Mouse (Mus musculus) CH12.LX (cell line): ENCODE measurements around the gene Hipk3. TPM values are rescaled to one million over a fixed set of nuclear protein-coding genes. Genes with fewer than 3 reads are reported as not detected.

Experiments
- DNase-seq: peaks from one replicate; pipeline ENCODE4 v3.0.0-alpha.2; 2013; ENCODE audit errors: extremely low read depth
- H3K27ac ChIP-seq: 2 replicates; pipeline ENCODE4 v1.5.1; 2012; ENCODE audit warnings: low read depth, mild to moderate bottlenecking, control low read depth, moderate library complexity; ENCODE audit not compliant: insufficient read depth
- H3K27me3 ChIP-seq: replicated peaks from 2 replicates; pipeline ENCODE3; 2012; ENCODE audit warnings: inconsistent platforms
- H3K36me3 ChIP-seq, 2 experiments: replicated peaks in 1 of 2; 2 replicates each; pipeline versions ENCODE3 to v1.6.1; 2012; ENCODE audit warnings: inconsistent platforms in 1 of 2, low read length in 1 of 2, mild to moderate bottlenecking in 1 of 2, mixed read lengths in 1 of 2, moderate library complexity in 1 of 2; ENCODE audit not compliant: control insufficient read depth in 1 of 2, insufficient read depth in 1 of 2
- H3K4me1 ChIP-seq, 2 experiments: 2 replicates each; pipeline ENCODE4 v1.6.1; 2012; ENCODE audit warnings: inconsistent platforms in 1 of 2, moderate library complexity in 1 of 2; ENCODE audit not compliant: insufficient read depth in 2 of 2, control insufficient read depth in 1 of 2
- H3K4me2 ChIP-seq: 2 replicates; pipeline ENCODE4 v1.6.1; 2012; ENCODE audit warnings: low read depth, mild to moderate bottlenecking, control low read depth; ENCODE audit not compliant: poor library complexity, insufficient read depth, severe bottlenecking
- H3K4me3 ChIP-seq, 3 experiments: fragments of 150-350 bp in 1 of 3; sonication (generic) in 1 of 3; replicated peaks in 1 of 3; 2 replicates each; pipeline versions ENCODE3 to v1.5.1; 2011 to 2012; ENCODE audit warnings: low read depth in 2 of 3, low read length in 2 of 3, mild to moderate bottlenecking in 2 of 3, moderate library complexity in 2 of 3, control low read depth in 1 of 3, improper control_type of control experiment in 1 of 3, inconsistent platforms in 1 of 3, mixed read lengths in 1 of 3; ENCODE audit not compliant: poor library complexity in 1 of 3
- H3K79me2 ChIP-seq: replicated peaks from 2 replicates; pipeline ENCODE4 v1.6.1; 2012; ENCODE audit warnings: mild to moderate bottlenecking, moderate library complexity; ENCODE audit not compliant: control insufficient read depth, poor library complexity, insufficient read depth, severe bottlenecking; ENCODE audit errors: extremely low read depth
- H3K9ac ChIP-seq: 2 replicates; pipeline ENCODE4 v1.6.1; 2012; ENCODE audit warnings: low read depth, mild to moderate bottlenecking, control low read depth, moderate library complexity; ENCODE audit not compliant: insufficient read depth
- H3K9me3 ChIP-seq: replicated peaks from 2 replicates; pipeline ENCODE3; 2012; ENCODE audit warnings: low read length, inconsistent platforms, mixed read lengths
- BHLHE40 ChIP-seq: IDR thresholded peaks from 2 replicates; pipeline ENCODE4 v1.6.1; 2011; ENCODE audit warnings: mild to moderate bottlenecking, low read depth, low read length, improper control_type of control experiment
- CHD2 ChIP-seq: IDR thresholded peaks from 2 replicates; pipeline ENCODE4 v1.6.1; 2011; ENCODE audit warnings: low read length, improper control_type of control experiment
- CTCF ChIP-seq, 2 experiments: IDR thresholded peaks in 1 of 2; conservative IDR thresholded peaks in 1 of 2; 2 replicates each; pipeline ENCODE4 v1.5.1; 2011 to 2012; ENCODE audit warnings: low read depth in 2 of 2, low read length in 2 of 2, improper control_type of control experiment in 1 of 2, inconsistent platforms in 1 of 2, mild to moderate bottlenecking in 1 of 2, moderate library complexity in 1 of 2
- E2F4 ChIP-seq: IDR thresholded peaks from 2 replicates; pipeline ENCODE4 v1.6.1; 2011; ENCODE audit warnings: low read depth, low read length, improper control_type of control experiment; ENCODE audit not compliant: insufficient replicate concordance
- ETS1 ChIP-seq: conservative IDR thresholded peaks from 2 replicates; pipeline ENCODE4 v1.6.1; 2012; ENCODE audit warnings: low read depth, mild to moderate bottlenecking, inconsistent platforms, low read length, improper control_type of control experiment, moderate library complexity
- JUN ChIP-seq: IDR thresholded peaks from 2 replicates; pipeline ENCODE4 v1.6.1; 2011; ENCODE audit warnings: low read depth, mild to moderate bottlenecking, low read length, improper control_type of control experiment, moderate library complexity; ENCODE audit not compliant: insufficient read depth
- MAX ChIP-seq: IDR thresholded peaks from 2 replicates; pipeline ENCODE4 v1.6.1; 2011; ENCODE audit warnings: low read length, improper control_type of control experiment
- MAZ ChIP-seq: IDR thresholded peaks from 2 replicates; pipeline ENCODE4 v1.6.1; 2012; ENCODE audit warnings: low read depth, mild to moderate bottlenecking, inconsistent platforms, low read length, improper control_type of control experiment, moderate library complexity
- MYC ChIP-seq: IDR thresholded peaks from 2 replicates; pipeline ENCODE4 v1.6.1; 2011; ENCODE audit warnings: low read depth, mild to moderate bottlenecking, improper control_type of control experiment, low read length
- POLR2A ChIP-seq: IDR thresholded peaks from 2 replicates; pipeline ENCODE4 v1.6.1; 2011; ENCODE audit warnings: low read depth, mild to moderate bottlenecking, improper control_type of control experiment, low read length
- POLR2AphosphoS2 ChIP-seq: IDR thresholded peaks from 2 replicates; pipeline ENCODE4 v1.6.1; 2011; ENCODE audit warnings: low read depth, low read length, improper control_type of control experiment
- RAD21 ChIP-seq: IDR thresholded peaks from 2 replicates; pipeline ENCODE4 v1.6.1; 2011; ENCODE audit warnings: low read depth, mild to moderate bottlenecking, low read length, improper control_type of control experiment, moderate library complexity
- RCOR1 ChIP-seq: conservative IDR thresholded peaks from 2 replicates; pipeline ENCODE4 v1.6.1; 2012; ENCODE audit warnings: low read depth, mild to moderate bottlenecking, inconsistent platforms, low read length, improper control_type of control experiment
- TCF12 ChIP-seq: IDR thresholded peaks from 2 replicates; pipeline ENCODE4 v1.6.1; 2014; ENCODE audit warnings: low read depth, mild to moderate bottlenecking, inconsistent platforms, low read length, improper control_type of control experiment
- USF2 ChIP-seq: conservative IDR thresholded peaks from 2 replicates; pipeline ENCODE4 v1.6.1; 2011; ENCODE audit warnings: low read depth, low read length, improper control_type of control experiment
- ZC3H11A ChIP-seq: IDR thresholded peaks from 2 replicates; pipeline ENCODE4 v1.6.1; 2012; ENCODE audit warnings: low read depth, mild to moderate bottlenecking, inconsistent platforms, low read length, improper control_type of control experiment
- dilution Hi-C: fragments of 300-500 bp; cut with MboI; formaldehyde crosslinking; loops from 2 replicates; pipeline ENCODE4 v1.14.3; 2020; ENCODE audit warnings: low sequenced_read_pairs; ENCODE audit not compliant: extremely low pct_unique_long_range_greater_than_20kb, extremely low pct_ligation_motif_present
- in situ Hi-C: fragments of 300-500 bp; cut with MboI; formaldehyde crosslinking; loops from 3 replicates; pipeline ENCODE4 v1.14.3; 2019; ENCODE audit warnings: low sequenced_read_pairs, low pct_ligation_motif_present, low pct_unique_long_range_greater_than_20kb, mixed read lengths
- polyA plus RNA-seq: library from polyadenylated mRNA; unstranded; fragments of >175 nt; gene quantifications from 2 replicates; pipeline ENCODE4 v1.2.1, GENCODE M21; 2012; ENCODE audit warnings: low read depth; ENCODE audit not compliant: insufficient read length
- total RNA-seq, 2 experiments: library from RNA; depleted of rRNA; stranded (reverse); fragments of 300-350 nt in 1 of 2; fragments of >200 nt in 1 of 2; gene quantifications; 2 replicates each; pipeline ENCODE4 v1.2.3; 2012 to 2014

Hipk3 gene
- total and polyA plus RNA-seq, 3 experiments, result 14.8 to 19.5 (median 16.9) TPM

DNA sequence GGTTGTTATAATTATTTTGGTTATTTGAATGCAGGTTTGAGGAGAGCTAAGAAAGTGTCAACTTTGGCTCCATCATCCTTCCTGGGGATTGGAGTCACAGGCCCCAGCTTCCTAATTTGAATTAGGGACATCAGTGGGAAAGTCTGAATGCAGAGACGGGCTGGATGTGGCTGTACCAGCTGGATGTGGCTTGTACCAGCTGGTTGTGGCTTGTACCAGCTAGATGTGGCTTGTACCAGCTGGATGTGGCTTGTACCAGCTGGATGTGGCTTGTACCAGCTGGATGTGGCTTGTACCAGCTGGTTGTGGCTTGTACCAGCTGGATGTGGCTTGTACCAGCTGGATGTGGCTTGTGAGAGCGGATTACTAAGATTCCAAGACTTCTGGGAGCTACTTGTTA lies 74.8 kb downstream of the Hipk3 start:
- Histone ChIP-seq H3K27ac (no peak overlapping the region), H3K4me2 (no peak overlapping the region), H3K9me3 (no peaks in the 10 kb centered on the region), H3K79me2 (no peaks in the 10 kb centered on the region), H3K9ac (no peak overlapping the region), H3K4me1 (no peaks in the 10 kb centered on the region)
- in situ Hi-C loops, result loop anchor here (10.0 kb wide), 1 partner anchor 285 kb away; no protein-coding TSS in a partner anchor
- 0 out of 2 replicates have a peak, but pooled peaks have one; percentile 67 for TF ChIP-seq TCF12
- TF ChIP-seq POLR2AphosphoS2, result no peak
- TF ChIP-seq ETS1, result peak; percentile 48
- TF ChIP-seq, all 38 proteins: peak for 2
- Histone ChIP-seq H3K36me3 (no peaks in the 10 kb centered on the region), H3K4me3 (no peak overlapping the region), H3K27me3 (no peaks in the 10 kb centered on the region)
- DNase-seq, result no peak
- dilution Hi-C loops, result no loop called here

DNA sequence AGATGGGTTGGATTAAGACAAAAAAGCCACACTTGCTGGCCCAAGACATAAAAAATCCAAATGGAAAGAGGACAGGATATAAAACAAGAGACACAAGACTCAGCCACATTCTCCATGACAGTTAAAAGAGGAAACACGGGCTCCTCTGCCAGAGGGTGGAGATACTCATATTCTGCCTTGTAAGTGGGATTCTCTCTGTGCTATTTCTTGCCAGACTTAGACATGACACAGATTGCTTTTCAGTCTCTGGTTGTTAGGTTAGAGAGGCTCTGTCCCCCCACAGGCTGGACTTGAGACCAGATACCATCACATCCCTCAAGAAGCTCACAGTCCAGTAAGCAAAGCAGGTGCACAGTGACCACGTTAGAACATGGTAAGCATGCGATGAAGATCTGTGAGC lies 81.2 kb downstream of the Hipk3 start:
- Histone ChIP-seq H3K9ac (no peak overlapping the region), H3K4me2 (no peak overlapping the region), H3K79me2 (no peaks in the 10 kb centered on the region), H3K4me1 (no peaks in the 10 kb centered on the region), H3K4me3 (no peak overlapping the region), H3K9me3 (no peaks in the 10 kb centered on the region), H3K27ac (no peak overlapping the region), H3K36me3 (no peaks in the 10 kb centered on the region), H3K27me3 (no peaks in the 10 kb centered on the region)
- dilution Hi-C loops (no loop called here), in situ Hi-C loops (loop anchor here (10.0 kb wide), 1 partner anchor 278 kb away; no protein-coding TSS in a partner anchor)
- DNase-seq, result no peak
- TF ChIP-seq ZC3H11A (no peak), BHLHE40 (no peak), RAD21 (no peak), MAX (no peak), RCOR1 (no peak)

DNA sequence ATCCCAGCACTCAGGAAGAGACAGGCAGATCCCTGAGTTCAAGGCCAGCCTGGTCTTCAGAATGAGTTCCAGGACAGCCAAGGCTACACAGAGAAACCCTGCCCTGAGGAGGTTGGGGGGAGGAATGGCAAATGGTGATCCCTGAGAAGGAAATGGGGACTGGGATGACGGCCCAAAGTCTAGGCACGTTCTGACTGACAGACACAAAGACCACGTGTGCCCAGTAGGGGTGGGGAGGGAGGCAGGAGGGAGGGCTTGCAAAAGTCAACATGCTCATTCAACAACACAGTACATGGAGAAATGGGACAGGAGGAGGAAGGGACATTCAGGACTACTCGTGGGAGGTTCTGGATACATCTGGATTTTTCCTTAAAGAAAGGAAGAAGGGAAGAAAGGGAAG lies 81.8 kb downstream of the Hipk3 start:
- in situ Hi-C loops (loop anchor here (10.0 kb wide), 1 partner anchor 278 kb away; no protein-coding TSS in a partner anchor), dilution Hi-C loops (no loop called here)
- Histone ChIP-seq H3K79me2 (no peaks in the 10 kb centered on the region), H3K4me3 (no peak overlapping the region), H3K4me2 (no peak overlapping the region), H3K4me1 (no peaks in the 10 kb centered on the region), H3K27ac (no peak overlapping the region), H3K27me3 (no peaks in the 10 kb centered on the region), H3K9me3 (no peaks in the 10 kb centered on the region), H3K9ac (no peak overlapping the region), H3K36me3 (no peaks in the 10 kb centered on the region)
- DNase-seq, result no peak
- TF ChIP-seq CTCF (conservative IDR thresholded peaks at IDR 0.05 in 1 of 2, IDR thresholded peaks at IDR 0.05 in 1 of 2; ENCODE audit: low read depth in 2 of 2, low read length in 2 of 2) (no peak), E2F4 (no peak), CHD2 (no peak), USF2 (no peak), JUN (no peak), MYC (no peak), POLR2A (no peak), RAD21 (no peak), MAZ (no peak)
